Mouse (Mus musculus) myocyte (in vitro differentiated cells): Measurements from ENCODE around the gene Frmd8. TPM values are rescaled to one million over a fixed set of nuclear protein-coding genes. Genes with fewer than 3 reads are reported as not detected.

Experiments
- H3K27me3 ChIP-seq: one replicate; pipeline ENCODE4 v1.6.1; 2011; ENCODE audit not compliant: control insufficient read depth, insufficient read depth, insufficient read length
- H3K36me3 ChIP-seq: one replicate; pipeline ENCODE4 v1.6.1; 2011; ENCODE audit not compliant: control insufficient read depth, insufficient read depth
- H3K4me2 ChIP-seq: one replicate; pipeline ENCODE4 v1.6.1; 2011; ENCODE audit warnings: low read depth, control low read depth
- H3K4me3 ChIP-seq: one replicate; pipeline ENCODE4 v1.5.1; 2011; ENCODE audit warnings: mild to moderate bottlenecking, control low read depth, moderate library complexity
- H3K79me2 ChIP-seq: one replicate; pipeline ENCODE4 v1.6.1; 2011; ENCODE audit not compliant: control insufficient read depth, insufficient read depth
- H3ac ChIP-seq: one replicate; pipeline ENCODE4 v1.6.1; 2011; ENCODE audit not compliant: control insufficient read depth, insufficient read length
- CEBPB ChIP-seq: IDR thresholded peaks from 2 replicates; pipeline ENCODE4 v1.6.1; 2011; ENCODE audit warnings: mild to moderate bottlenecking, moderate library complexity; ENCODE audit not compliant: poor library complexity, insufficient read depth, severe bottlenecking
- E2F4 ChIP-seq: IDR thresholded peaks from one replicate; pipeline ENCODE4 v1.6.1; 2011; ENCODE audit warnings: mild to moderate bottlenecking, control low read depth, moderate library complexity; ENCODE audit not compliant: insufficient read depth
- MAX ChIP-seq: IDR thresholded peaks from one replicate; pipeline ENCODE4 v1.6.1; 2011; ENCODE audit warnings: low read depth, mild to moderate bottlenecking, control low read depth
- MYOD1 ChIP-seq, 3 experiments: IDR thresholded peaks; one replicate each; pipeline ENCODE4 v1.6.1; 2011; ENCODE audit warnings: control low read depth in 2 of 3, low read depth in 2 of 3, mild to moderate bottlenecking in 2 of 3, moderate library complexity in 1 of 3; ENCODE audit not compliant: insufficient read length in 2 of 3, control insufficient read depth in 1 of 3
- MYOG ChIP-seq, 3 experiments: IDR thresholded peaks; one replicate each; pipeline ENCODE4 v1.6.1; 2011; ENCODE audit warnings: control low read depth in 2 of 3, low read depth in 2 of 3, mild to moderate bottlenecking in 2 of 3; ENCODE audit not compliant: insufficient read length in 2 of 3, control insufficient read depth in 1 of 3, insufficient read depth in 1 of 3
- POLR2A ChIP-seq: IDR thresholded peaks from one replicate; pipeline ENCODE4 v1.6.1; 2011; ENCODE audit warnings: low read depth, mild to moderate bottlenecking, control low read depth, moderate library complexity; ENCODE audit not compliant: insufficient read length
- POLR2AphosphoS2 ChIP-seq: IDR thresholded peaks from one replicate; pipeline ENCODE4 v1.6.1; 2011; ENCODE audit warnings: low read depth, control low read depth; ENCODE audit not compliant: insufficient read length
- REST ChIP-seq: IDR thresholded peaks from one replicate; pipeline ENCODE4 v1.6.1; 2011; ENCODE audit warnings: mild to moderate bottlenecking, control low read depth, moderate library complexity; ENCODE audit not compliant: insufficient read depth, insufficient read length
- SRF ChIP-seq: IDR thresholded peaks from one replicate; pipeline ENCODE4 v1.6.1; 2011; ENCODE audit warnings: low read depth; ENCODE audit not compliant: control insufficient read depth, insufficient read length
- TCF12 ChIP-seq: IDR thresholded peaks from one replicate; pipeline ENCODE4 v1.6.1; 2011; ENCODE audit warnings: mild to moderate bottlenecking, control low read depth; ENCODE audit not compliant: poor library complexity, insufficient read depth, severe bottlenecking
- TCF3 ChIP-seq: IDR thresholded peaks from one replicate; pipeline ENCODE4 v1.6.1; 2011; ENCODE audit warnings: low read depth, control low read depth; ENCODE audit not compliant: insufficient read length
- USF1 ChIP-seq: IDR thresholded peaks from one replicate; pipeline ENCODE4 v1.6.1; 2011; ENCODE audit warnings: low read depth, mild to moderate bottlenecking, control low read depth, moderate library complexity
- polyA plus RNA-seq: library from polyadenylated mRNA; unstranded; fragments of >200 nt; fragmentation: generic; extraction: Trizol; gene quantifications from one replicate; pipeline ENCODE4 v1.2.1, GENCODE M21; 2012; ENCODE audit warnings: missing spikeins

The Frmd8 gene
- polyA plus RNA-seq, 1 experiment, result 22.3 TPM

- TF ChIP-seq POLR2AphosphoS2 (peak; percentile 85), POLR2A (peak; percentile 22), USF1 (no peak)
- H3K79me2 ChIP-seq, result peaks cover 12% of the 10 kb centered on the region
- H3K27me3 ChIP-seq, result no peaks in the 10 kb centered on the region
- peaks cover 32% of the 10 kb centered on the region for H3K36me3 ChIP-seq
- no peak overlapping the region for H3K4me3 ChIP-seq
- no peak overlapping the region for H3ac ChIP-seq
- H3K4me2 ChIP-seq, result peak overlapping the region; percentile 16
These were observed 52.8 kb downstream of the Frmd8 start for GRCm38 (mm10) chr19:5822174-5822833.

- TF ChIP-seq MYOD1 (IDR thresholded peaks at IDR 0.05; ENCODE audit: control insufficient read depth in 1 of 3, insufficient read length in 2 of 3, low read depth in 2 of 3) (no peak), MAX (no peak), CEBPB (no peak), REST (no peak), USF1 (no peak), MYOG (IDR thresholded peaks at IDR 0.05; ENCODE audit: control insufficient read depth in 1 of 3, insufficient read depth in 1 of 3, insufficient read length in 2 of 3, low read depth in 2 of 3) (no peak), TCF3 (no peak), POLR2A (no peak), E2F4 (no peak), POLR2AphosphoS2 (no peak), TCF12 (no peak), SRF (no peak)
- Histone ChIP-seq H3K36me3 (peaks cover 28% of the 10 kb centered on the region), H3K27me3 (no peaks in the 10 kb centered on the region), H3K79me2 (peaks cover 12% of the 10 kb centered on the region), H3K4me2 (no peak overlapping the region), H3ac (no peak overlapping the region), H3K4me3 (no peak overlapping the region)
These were observed 53.3 kb downstream of the Frmd8 start for GRCm38 (mm10) chr19:5821847-5822173.

GRCm38 (mm10) chr19:5819549-5819948 is 55.5 kb downstream of the Frmd8 start:
- Histone ChIP-seq H3ac (no peak overlapping the region), H3K4me2 (no peak overlapping the region), H3K79me2 (peaks cover 8% of the 10 kb centered on the region), H3K27me3 (no peaks in the 10 kb centered on the region), H3K36me3 (peaks cover 8% of the 10 kb centered on the region), H3K4me3 (no peak overlapping the region)
- peak; percentile 61 for TF ChIP-seq POLR2AphosphoS2
- no peak for TF ChIP-seq MYOG (IDR thresholded peaks at IDR 0.05; ENCODE audit: control insufficient read depth in 1 of 3, insufficient read depth in 1 of 3, insufficient read length in 2 of 3, low read depth in 2 of 3)

GRCm38 (mm10) chr19:5818590-5818977 is 56.5 kb downstream of the Frmd8 start:
- Histone ChIP-seq H3K4me2 (peak overlapping the region; percentile 68), H3ac (no peak overlapping the region), H3K36me3 (peaks cover under 1% of the 10 kb centered on the region), H3K4me3 (peak overlapping the region; percentile 6), H3K27me3 (no peaks in the 10 kb centered on the region), H3K79me2 (peaks cover 11% of the 10 kb centered on the region)
- TF ChIP-seq E2F4, result no peak
- TF ChIP-seq TCF12, result no peak
- TF ChIP-seq MAX, result no peak
- TF ChIP-seq USF1, result no peak
- TF ChIP-seq SRF, result no peak
- no peak for TF ChIP-seq TCF3
- peak; percentile 9 for TF ChIP-seq POLR2A
- no peak for TF ChIP-seq CEBPB
- TF ChIP-seq POLR2AphosphoS2, result peak; percentile 33
- TF ChIP-seq MYOG (IDR thresholded peaks at IDR 0.05; ENCODE audit: control insufficient read depth in 1 of 3, insufficient read depth in 1 of 3, insufficient read length in 2 of 3, low read depth in 2 of 3), result no peak

- Histone ChIP-seq H3K4me3 (peak overlapping the region; percentile 6), H3K79me2 (peaks cover 17% of the 10 kb centered on the region), H3K36me3 (no peaks in the 10 kb centered on the region), H3K4me2 (peak overlapping the region; percentile 77), H3ac (no peak overlapping the region), H3K27me3 (no peaks in the 10 kb centered on the region)
- TF ChIP-seq CEBPB (peak; percentile 95), MYOD1 (IDR thresholded peaks at IDR 0.05; ENCODE audit: control insufficient read depth in 1 of 3, insufficient read length in 2 of 3, low read depth in 2 of 3) (no peak), E2F4 (no peak), TCF3 (no peak), MAX (no peak), MYOG (IDR thresholded peaks at IDR 0.05; ENCODE audit: control insufficient read depth in 1 of 3, insufficient read depth in 1 of 3, insufficient read length in 2 of 3, low read depth in 2 of 3) (peak in 1 of 3 experiments; percentile 33), REST (no peak), SRF (peak; percentile 43), POLR2A (peak; percentile 57), USF1 (no peak), POLR2AphosphoS2 (peak; percentile 53), TCF12 (no peak)
These were observed 57.1 kb downstream of the Frmd8 start for GRCm38 (mm10) chr19:5817703-5818589.
